Mouse (Mus musculus): ENCODE results near the gene Uqcc3. TPM values are rescaled to one million over a fixed set of nuclear protein-coding genes. Genes with fewer than 3 reads are reported as not detected.
"Not testable (repeated sequence)": the region's sequence is repeated elsewhere in the genome, so short reads cannot be mapped to it uniquely, and the experiment has no call there.

Gene Uqcc3
- total and polyA plus RNA-seq, 3 experiments = 24.8 to 112 (median 41.1) TPM

DNA sequence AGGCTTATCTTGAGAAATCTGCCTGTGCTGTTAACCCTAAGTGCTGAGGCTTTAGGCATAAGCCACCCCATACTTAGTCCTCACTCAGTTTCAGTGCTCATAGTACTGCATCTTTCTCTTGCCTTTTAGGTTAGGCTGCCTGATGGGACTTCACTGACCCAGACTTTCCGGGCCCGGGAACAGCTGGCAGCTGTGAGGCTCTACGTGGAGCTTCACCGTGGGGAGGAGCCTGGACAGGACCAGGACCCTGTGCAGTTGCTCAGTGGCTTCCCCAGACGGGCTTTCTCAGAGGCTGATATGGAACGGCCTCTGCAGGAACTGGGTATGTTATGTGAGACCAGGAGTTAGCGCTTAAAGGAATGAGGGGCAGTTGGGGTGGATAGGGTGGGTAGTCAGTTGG, 5.7 kb downstream of the Uqcc3 start:
- Histone ChIP-seq H3K27me3 (ENCODE audit: insufficient read depth, low read length) (no peaks in the 10 kb centered on the region), H3K36me3 (replicated peaks) (peaks cover 71% of the 10 kb centered on the region), H3K4me1 (ENCODE audit: insufficient read depth, low read depth, low read length) (peaks cover 60% of the 10 kb centered on the region), H3K4me3 (ENCODE audit: low read depth, low read length) (no peak overlapping the region), H3K9me3 (replicated peaks) (no peaks in the 10 kb centered on the region)
- no peak for TF ChIP-seq GATA1 (IDR thresholded peaks at IDR 0.05; ENCODE audit: borderline replicate concordance, low read length)
- no peak for TF ChIP-seq GATA2 (IDR thresholded peaks at IDR 0.05; ENCODE audit: borderline replicate concordance, low read depth, low read length)
- TF ChIP-seq TAL1 (conservative IDR thresholded peaks at IDR 0.05; ENCODE audit: low read depth, low read length) = no peak
- TF ChIP-seq POLR2AphosphoS5 (IDR thresholded peaks at IDR 0.05; ENCODE audit: insufficient replicate concordance, low read depth, low read length) = no peak
- TF ChIP-seq CTCF (IDR thresholded peaks at IDR 0.05; ENCODE audit: low read depth, low read length) = no peak
- DNase-seq (ENCODE audit: low spot score) = no peak
- ATAC-seq (ENCODE audit: extremely low read depth, insufficient number of reproducible peaks, low FRiP score, poor library complexity, severe bottlenecking) = no peak

DNA sequence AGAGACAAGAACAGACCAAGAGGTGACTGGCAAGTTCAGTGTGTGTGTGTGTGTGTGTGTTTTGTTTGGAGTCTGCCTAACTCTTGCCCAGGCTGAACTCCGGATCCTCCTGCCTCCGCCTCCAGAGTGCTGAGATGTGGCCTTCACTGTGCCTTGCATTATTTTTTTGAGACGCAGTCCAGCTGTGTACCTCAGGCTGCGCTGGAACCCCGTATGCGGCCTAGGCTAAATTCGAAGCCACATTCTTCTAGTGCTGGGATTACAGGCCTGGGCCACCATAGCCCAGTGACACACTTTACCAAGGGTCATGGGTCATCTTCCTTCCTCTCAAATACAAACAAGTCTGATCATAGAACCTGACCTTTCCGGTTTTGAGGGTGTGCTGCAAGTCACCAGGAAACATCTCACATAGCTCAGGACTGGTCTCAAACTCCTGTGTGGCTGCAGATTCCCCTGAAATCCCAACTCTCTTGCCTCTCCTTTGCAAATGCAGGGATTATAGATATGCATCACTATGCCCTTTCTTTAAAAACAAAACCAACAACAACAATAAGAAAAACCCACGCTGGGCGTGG, 8.4 kb downstream of the Uqcc3 start:
- no peak for TF ChIP-seq GATA2 (IDR thresholded peaks at IDR 0.05; ENCODE audit: borderline replicate concordance, low read depth, low read length)
- TF ChIP-seq TAL1 (conservative IDR thresholded peaks at IDR 0.05; ENCODE audit: low read depth, low read length) = no peak
- no peak for TF ChIP-seq GATA1 (IDR thresholded peaks at IDR 0.05; ENCODE audit: borderline replicate concordance, low read length)
- Histone ChIP-seq H3K27me3 (ENCODE audit: insufficient read depth, low read length) (no peaks in the 10 kb centered on the region), H3K36me3 (replicated peaks) (peaks cover 50% of the 10 kb centered on the region), H3K4me3 (ENCODE audit: low read depth, low read length) (peak overlapping the region; percentile 99), H3K9me3 (replicated peaks) (no peaks in the 10 kb centered on the region), H3K4me1 (ENCODE audit: insufficient read depth, low read depth, low read length) (peaks cover 42% of the 10 kb centered on the region)
- ATAC-seq (ENCODE audit: extremely low read depth, insufficient number of reproducible peaks, low FRiP score, poor library complexity, severe bottlenecking) = no peak
- no peak for DNase-seq (ENCODE audit: low spot score)

DNA sequence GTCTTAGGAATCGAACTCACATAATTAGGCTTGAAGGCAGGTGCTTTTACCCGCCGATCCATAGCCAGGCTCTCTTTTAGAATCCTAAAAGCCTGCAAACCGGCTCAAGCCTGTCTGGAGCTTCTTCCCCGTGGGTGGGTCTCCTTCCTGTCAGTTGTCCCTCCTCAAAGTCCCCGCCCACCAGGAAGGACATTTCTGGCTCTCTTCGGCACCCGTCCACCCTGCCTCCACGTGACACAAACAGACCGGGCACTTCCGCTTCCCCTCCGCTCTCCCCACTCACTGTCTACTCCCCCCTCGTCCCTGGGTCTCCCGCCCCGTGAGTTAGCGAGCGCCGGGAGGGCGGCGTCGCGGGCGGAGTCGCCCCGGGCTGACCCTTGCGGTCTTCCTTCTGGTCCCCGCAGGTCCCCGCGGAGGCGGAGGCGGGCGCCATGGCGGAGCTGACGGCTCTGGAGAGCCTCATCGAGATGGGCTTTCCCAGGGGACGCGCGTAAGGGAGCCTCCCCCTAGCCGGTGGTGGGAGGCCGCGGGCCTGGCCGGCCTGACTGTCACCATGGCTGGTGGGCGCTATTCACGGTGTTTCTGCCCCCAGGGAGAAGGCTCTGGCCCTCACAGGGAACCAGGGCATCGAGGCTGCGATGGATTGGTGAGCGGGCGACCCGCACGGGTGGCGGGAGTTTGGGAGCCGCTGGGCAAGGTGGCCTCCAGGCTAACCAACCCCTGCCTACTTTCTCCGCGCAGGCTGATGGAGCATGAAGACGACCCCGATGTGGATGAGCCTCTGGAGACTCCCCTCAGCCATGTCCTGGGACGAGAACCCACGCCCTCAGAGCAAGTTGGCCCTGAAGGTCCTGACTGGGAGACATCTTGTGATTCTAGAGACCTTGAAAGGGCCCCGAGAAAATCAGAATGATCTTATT, 9.2 kb downstream of the Uqcc3 start, which contains the start of gene Ubxn1:
Ubxn1 (plus strand) TSS at position 230 of the 920 bp plus-strand sequence.
- DNase-seq (ENCODE audit: low spot score) (peak; percentile 91), ATAC-seq (ENCODE audit: extremely low read depth, insufficient number of reproducible peaks, low FRiP score, poor library complexity, severe bottlenecking) (peak; percentile 94)
- peak within 1 kb of the TSS; percentile 99 for H3K4me3 ChIP-seq (ENCODE audit: low read depth, low read length)
- H3K4me1 ChIP-seq (ENCODE audit: insufficient read depth, low read depth, low read length) = peaks cover 41% of the 10 kb centered on the region
- H3K9me3 ChIP-seq (replicated peaks) = no peaks in the 10 kb centered on the region
- H3K27me3 ChIP-seq (ENCODE audit: insufficient read depth, low read length) = no peaks in the 10 kb centered on the region
- H3K36me3 ChIP-seq (replicated peaks) = peaks cover 41% of the 10 kb centered on the region
- TF ChIP-seq POLR2AphosphoS5 (IDR thresholded peaks at IDR 0.05; ENCODE audit: insufficient replicate concordance, low read depth, low read length) (no peak), CTCF (IDR thresholded peaks at IDR 0.05; ENCODE audit: low read depth, low read length) (no peak), TAL1 (conservative IDR thresholded peaks at IDR 0.05; ENCODE audit: low read depth, low read length) (no peak), GATA1 (IDR thresholded peaks at IDR 0.05; ENCODE audit: borderline replicate concordance, low read length) (no peak), GATA2 (IDR thresholded peaks at IDR 0.05; ENCODE audit: borderline replicate concordance, low read depth, low read length) (no peak)

DNA sequence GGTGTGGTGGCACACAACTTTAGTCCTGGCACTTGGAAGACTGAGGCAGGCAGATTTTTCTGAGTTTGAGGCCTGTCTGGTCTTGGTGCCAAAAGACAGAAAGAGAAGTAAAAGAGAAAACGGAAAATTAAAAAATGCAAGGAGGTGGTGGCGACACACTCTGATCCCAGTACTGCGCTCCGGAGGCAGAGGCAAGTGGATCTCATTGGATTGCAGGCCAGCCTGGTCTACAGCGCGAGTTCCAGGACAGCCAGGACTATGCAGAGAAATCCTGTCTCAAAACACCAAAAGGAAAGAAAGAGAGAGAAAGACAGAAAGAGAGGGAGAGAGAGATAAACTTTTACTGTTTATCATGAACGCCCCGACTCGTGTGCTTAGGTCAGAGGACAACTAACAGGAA, 9.9 kb downstream of the Uqcc3 start:
- TF ChIP-seq POLR2AphosphoS5 (IDR thresholded peaks at IDR 0.05; ENCODE audit: insufficient replicate concordance, low read depth, low read length) (no peak), GATA1 (IDR thresholded peaks at IDR 0.05; ENCODE audit: borderline replicate concordance, low read length) (no peak), TAL1 (conservative IDR thresholded peaks at IDR 0.05; ENCODE audit: low read depth, low read length) (no peak), GATA2 (IDR thresholded peaks at IDR 0.05; ENCODE audit: borderline replicate concordance, low read depth, low read length) (no peak), CTCF (IDR thresholded peaks at IDR 0.05; ENCODE audit: low read depth, low read length) (no peak)
- no peaks in the 10 kb centered on the region for H3K9me3 ChIP-seq (replicated peaks)
- peaks cover 35% of the 10 kb centered on the region for H3K36me3 ChIP-seq (replicated peaks)
- DNase-seq (ENCODE audit: low spot score) = no peak
- H3K4me3 ChIP-seq (ENCODE audit: low read depth, low read length) = peak overlapping the region; percentile 99
- H3K4me1 ChIP-seq (ENCODE audit: insufficient read depth, low read depth, low read length) = peaks cover 41% of the 10 kb centered on the region
- no peak for ATAC-seq (ENCODE audit: extremely low read depth, insufficient number of reproducible peaks, low FRiP score, poor library complexity, severe bottlenecking)
- H3K27me3 ChIP-seq (ENCODE audit: insufficient read depth, low read length) = no peaks in the 10 kb centered on the region

DNA sequence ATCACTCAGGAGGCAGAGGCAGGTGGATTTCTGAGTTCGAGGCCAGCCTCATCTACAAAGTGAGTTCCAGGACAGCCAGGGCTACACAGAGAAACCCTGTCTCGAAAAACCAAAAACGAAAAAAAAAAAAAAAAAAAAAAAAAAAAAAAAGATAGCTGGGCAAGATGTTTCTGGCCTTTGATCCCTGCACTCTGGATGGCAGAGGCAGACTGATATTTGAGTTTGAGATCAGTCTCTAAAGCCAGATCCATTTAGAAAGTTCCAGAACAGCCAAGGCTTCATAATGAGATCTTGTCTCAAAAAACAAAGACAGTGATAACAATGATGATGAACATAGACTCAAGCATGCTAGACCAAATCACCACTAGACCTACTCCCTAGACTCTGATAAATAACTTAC, 10.3 kb downstream of the Uqcc3 start:
- H3K4me1 ChIP-seq (ENCODE audit: insufficient read depth, low read depth, low read length) = peaks cover 41% of the 10 kb centered on the region
- H3K36me3 ChIP-seq (replicated peaks) = peaks cover 31% of the 10 kb centered on the region
- H3K4me3 ChIP-seq (ENCODE audit: low read depth, low read length); DNase-seq (ENCODE audit: low spot score); H3K9me3 ChIP-seq (replicated peaks); H3K27me3 ChIP-seq (ENCODE audit: insufficient read depth, low read length); ATAC-seq (ENCODE audit: extremely low read depth, insufficient number of reproducible peaks, low FRiP score, poor library complexity, severe bottlenecking): not testable (repeated sequence)

DNA sequence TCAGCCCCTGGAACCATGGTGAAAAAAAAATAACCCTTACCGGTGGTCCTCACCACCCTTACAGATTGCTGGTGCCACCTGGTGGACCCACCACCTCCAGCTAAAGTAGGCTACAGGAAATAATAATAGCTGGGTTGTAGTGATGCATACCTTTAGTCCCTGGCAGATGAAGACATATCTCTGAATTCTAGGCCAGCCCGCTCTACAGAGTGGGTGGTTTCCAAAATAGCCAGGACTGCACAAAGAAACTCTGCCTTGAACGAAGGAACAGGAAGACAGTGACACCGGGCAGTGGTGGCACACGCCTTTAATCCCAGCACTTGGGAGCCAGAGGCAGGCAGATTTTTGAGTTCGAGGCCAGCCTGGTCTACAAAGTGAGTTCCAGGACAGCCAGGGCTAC, 16.5 kb downstream of the Uqcc3 start:
- ATAC-seq (ENCODE audit: extremely low read depth, insufficient number of reproducible peaks, low FRiP score, poor library complexity, severe bottlenecking) = no peak
- TF ChIP-seq GATA1 (IDR thresholded peaks at IDR 0.05; ENCODE audit: borderline replicate concordance, low read length) (no peak), TAL1 (conservative IDR thresholded peaks at IDR 0.05; ENCODE audit: low read depth, low read length) (no peak), CTCF (IDR thresholded peaks at IDR 0.05; ENCODE audit: low read depth, low read length) (no peak), POLR2AphosphoS5 (IDR thresholded peaks at IDR 0.05; ENCODE audit: insufficient replicate concordance, low read depth, low read length) (no peak), GATA2 (IDR thresholded peaks at IDR 0.05; ENCODE audit: borderline replicate concordance, low read depth, low read length) (no peak)

More for the DNA sequence above, 16.5 kb downstream of the Uqcc3 start:
- no peaks in the 10 kb centered on the region for H3K9me3 ChIP-seq (replicated peaks)
- H3K27me3 ChIP-seq (ENCODE audit: insufficient read depth, low read length) = no peaks in the 10 kb centered on the region
- no peak for DNase-seq (ENCODE audit: low spot score)
- H3K4me3 ChIP-seq (ENCODE audit: low read depth, low read length) = no peak overlapping the region
- no peaks in the 10 kb centered on the region for H3K36me3 ChIP-seq (replicated peaks)
- H3K4me1 ChIP-seq (ENCODE audit: insufficient read depth, low read depth, low read length) = peaks cover 4% of the 10 kb centered on the region; the same call in 1 of the 2 replicates

All from G1E (cell line).